Mouse (Mus musculus) heart, postnatal 25 days (tissue): ENCODE results near the gene Hacd2. TPM values are rescaled to one million over a fixed set of nuclear protein-coding genes. Genes with fewer than 3 reads are reported as not detected.
A peak's percentile ranks its signal among the peaks of the same experiment; 100 is the strongest.

Source experiments
- DNase-seq: peaks from one replicate; pipeline ENCODE4 v3.0.0; 2022; ENCODE audit warnings: low spot score
- intact Hi-C: fragments of 180-260 bp; cut with DNase I; formaldehyde crosslinking; loops from one replicate; pipeline ENCODE4 v1.15.1; 2025
- total RNA-seq, 2 experiments: library from RNA; stranded (reverse); gene quantifications; 2 replicates each; pipeline ENCODE4 v1.2.3; 2021

The Hacd2 gene
- total RNA-seq, 2 experiments from 2014 or later: 7.4 to 11.5 TPM

DNA sequence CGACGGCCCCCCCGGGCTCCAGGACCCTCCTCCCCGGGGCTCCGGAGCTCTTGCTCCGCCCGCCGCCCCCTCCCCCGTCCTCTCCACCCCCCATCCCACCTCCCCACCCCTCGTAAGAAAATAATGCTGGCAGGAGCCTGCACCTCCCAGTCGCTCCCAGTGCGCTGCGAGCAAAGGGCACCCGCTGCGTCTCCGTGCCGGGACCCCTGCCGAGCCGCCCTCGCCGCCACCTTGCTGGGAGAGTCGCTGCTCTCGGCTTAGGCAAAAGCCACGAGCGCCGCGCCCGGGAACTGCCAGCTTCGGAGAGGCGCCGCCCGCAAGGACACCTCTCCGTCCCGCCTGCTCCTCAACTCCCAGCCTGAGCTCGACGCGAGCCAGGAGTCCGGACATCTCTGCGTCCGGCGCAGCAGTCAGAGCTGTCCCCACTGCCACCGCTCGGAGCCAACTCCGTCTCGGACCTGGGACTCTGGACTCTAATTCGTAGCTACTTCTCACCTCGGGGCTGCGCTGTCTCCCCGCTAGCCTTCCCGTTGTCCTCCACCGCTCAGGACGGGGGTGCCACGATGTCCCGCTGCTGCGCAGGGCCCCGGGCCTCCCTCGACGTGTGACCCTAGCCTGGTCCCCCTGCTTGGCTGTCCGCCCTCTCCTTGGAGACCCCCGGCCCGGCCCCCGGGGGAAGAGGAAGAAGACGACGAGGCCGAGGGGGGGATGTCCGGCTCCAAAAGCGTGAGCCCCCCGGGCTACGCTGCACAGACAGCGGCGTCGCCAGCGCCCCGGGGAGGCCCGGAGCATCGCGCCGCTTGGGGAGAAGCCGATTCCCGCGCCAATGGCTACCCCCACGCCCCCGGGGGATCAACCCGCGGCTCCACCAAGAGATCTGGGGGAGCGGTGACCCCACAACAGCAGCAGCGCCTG is 133.4 kb downstream of the Hacd2 start:
- DNase-seq: peak; percentile 27
- intact Hi-C loops: loop anchor here (2.0 to 5.0 kb wide), 3 partner anchors 45 to 115 kb away; no protein-coding TSS in a partner anchor

- intact Hi-C loops: loop anchor here (5.0 kb wide), 1 partner anchor 71 kb away; no protein-coding TSS in a partner anchor
- no peak for DNase-seq
Observed at GRCm38 (mm10) chr16:35156306-35156695, 134.1 kb downstream of the Hacd2 start.

GRCm38 (mm10) chr16:35156832-35157231 is 134.6 kb downstream of the Hacd2 start:
- intact Hi-C loops: loop anchor here (5.0 kb wide), 1 partner anchor 70 kb away; no protein-coding TSS in a partner anchor
- no peak for DNase-seq

Other genes with a start within 250 kb of the Hacd2 start
- gene Adcy5, start 132.4 kb downstream of the Hacd2 start, total RNA-seq: 10 to 100 TPM; 54.8 to 55.3 TPM